Mouse (Mus musculus): Measurements from ENCODE around the gene Aldh1l1. TPM values are rescaled to one million over a fixed set of nuclear protein-coding genes. Genes with fewer than 3 reads are reported as not detected.

Gene Aldh1l1
- total and polyA plus RNA-seq, 3 experiments: 0.04 to 0.14 TPM; not detected in 1

- no peaks in the 10 kb centered on the region for H3K79me2 ChIP-seq (ENCODE audit: control insufficient read depth, insufficient read depth, low read length, poor library complexity)
- peaks cover 2 to 5% of the 10 kb centered on the region in 2 experiments; a peak in 3 of 4 replicates for H3K27me3 ChIP-seq (ENCODE audit: control insufficient read depth in 1 of 2, insufficient read depth in 2 of 2, low read length in 2 of 2)
- no peaks in the 10 kb centered on the region for H3K4me1 ChIP-seq (ENCODE audit: control insufficient read depth in 1 of 2, insufficient read depth in 2 of 2, low read length in 2 of 2)
- H3K9me3 ChIP-seq (replicated peaks; ENCODE audit: insufficient read depth, low read length): no peaks in the 10 kb centered on the region
- TF ChIP-seq USF1 (IDR thresholded peaks at IDR 0.05; ENCODE audit: low read depth, low read length) (no peak), ZNF384 (IDR thresholded peaks at IDR 0.05; ENCODE audit: low read depth, low read length) (no peak), CHD1 (IDR thresholded peaks at IDR 0.05; ENCODE audit: low read depth, low read length) (no peak), TAL1 (IDR thresholded peaks at IDR 0.05; ENCODE audit: low read length) (no peak)
- no peak for DNase-seq (ENCODE audit: low read depth, low spot score)
- H3K4me3 ChIP-seq (ENCODE audit: control insufficient read depth in 1 of 2, insufficient read depth in 1 of 2, low read depth in 2 of 2, low read length in 2 of 2): no peak overlapping the region
- no peak overlapping the region for H3K9ac ChIP-seq (ENCODE audit: control insufficient read depth, low read depth, low read length, poor library complexity, severe bottlenecking)
- H3K36me3 ChIP-seq (ENCODE audit: control insufficient read depth in 1 of 2, insufficient read depth in 2 of 2, low read length in 2 of 2): no peaks in the 10 kb centered on the region
- H3K27ac ChIP-seq (ENCODE audit: control insufficient read depth, low read depth, low read length): no peak overlapping the region
These were observed 28.8 kb upstream of the Aldh1l1 start for GRCm38 (mm10) chr6:90457421-90457820.

DNA sequence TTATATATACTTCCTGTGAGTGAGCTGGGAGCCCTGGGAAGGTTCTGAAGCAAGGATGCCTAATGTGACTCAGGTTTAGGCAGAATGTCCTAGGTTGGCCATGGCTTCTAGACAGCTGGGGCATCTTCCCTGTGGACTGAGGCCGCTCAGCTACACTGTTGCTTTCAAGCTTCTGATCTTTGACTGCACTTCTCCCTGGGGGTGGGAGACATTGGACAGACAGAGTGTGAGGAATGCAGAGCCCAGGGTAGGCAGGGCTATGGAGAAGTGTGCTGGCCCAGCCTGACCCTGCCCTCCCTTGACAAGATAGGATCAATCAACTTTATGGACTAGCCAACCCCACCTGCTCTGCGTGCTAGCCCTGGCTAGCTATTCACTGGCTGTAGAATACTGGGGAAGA, 25.0 kb upstream of the Aldh1l1 start:
- Histone ChIP-seq H3K27ac (ENCODE audit: control insufficient read depth, low read depth, low read length) (no peak overlapping the region), H3K9me3 (replicated peaks; ENCODE audit: insufficient read depth, low read length) (no peaks in the 10 kb centered on the region), H3K27me3 (ENCODE audit: control insufficient read depth in 1 of 2, insufficient read depth in 2 of 2, low read length in 2 of 2) (peaks cover 0 to 4% of the 10 kb centered on the region in 2 experiments; a peak in 2 of 4 replicates), H3K4me1 (ENCODE audit: control insufficient read depth in 1 of 2, insufficient read depth in 2 of 2, low read length in 2 of 2) (no peaks in the 10 kb centered on the region), H3K9ac (ENCODE audit: control insufficient read depth, low read depth, low read length, poor library complexity, severe bottlenecking) (no peak overlapping the region), H3K36me3 (ENCODE audit: control insufficient read depth in 1 of 2, insufficient read depth in 2 of 2, low read length in 2 of 2) (no peaks in the 10 kb centered on the region), H3K79me2 (ENCODE audit: control insufficient read depth, insufficient read depth, low read length, poor library complexity) (no peaks in the 10 kb centered on the region), H3K4me3 (ENCODE audit: control insufficient read depth in 1 of 2, insufficient read depth in 1 of 2, low read depth in 2 of 2, low read length in 2 of 2) (no peak overlapping the region)
- no peak for TF ChIP-seq CTCF (IDR thresholded peaks at IDR 0.05 in 2 of 3, conservative IDR thresholded peaks at IDR 0.05 in 1 of 3; ENCODE audit: control insufficient read depth in 1 of 3, insufficient read depth in 1 of 3, low read depth in 2 of 3, low read length in 3 of 3, poor library complexity in 1 of 3, severe bottlenecking in 1 of 3)
- TF ChIP-seq USF2 (IDR thresholded peaks at IDR 0.05; ENCODE audit: borderline replicate concordance in 1 of 2, insufficient read depth in 1 of 2, low read depth in 1 of 2, low read length in 2 of 2): no peak
- no peak for TF ChIP-seq MYC (IDR thresholded peaks at IDR 0.05; ENCODE audit: low read depth, low read length)
- no peak for TF ChIP-seq ZNF384 (IDR thresholded peaks at IDR 0.05; ENCODE audit: low read depth, low read length)
- TF ChIP-seq BHLHE40 (IDR thresholded peaks at IDR 0.05; ENCODE audit: borderline replicate concordance, low read depth, low read length): no peak
- no peak for TF ChIP-seq NELFE (IDR thresholded peaks at IDR 0.05; ENCODE audit: low read depth, low read length)
- TF ChIP-seq TAL1 (IDR thresholded peaks at IDR 0.05; ENCODE audit: low read length): no peak
- DNase-seq (ENCODE audit: low read depth, low spot score): no peak

GRCm38 (mm10) chr6:90461771-90462170, 24.5 kb upstream of the Aldh1l1 start:
- Histone ChIP-seq H3K27me3 (ENCODE audit: control insufficient read depth in 1 of 2, insufficient read depth in 2 of 2, low read length in 2 of 2) (peaks cover 0 to 2% of the 10 kb centered on the region in 2 experiments; a peak in 1 of 4 replicates), H3K9ac (ENCODE audit: control insufficient read depth, low read depth, low read length, poor library complexity, severe bottlenecking) (no peak overlapping the region), H3K27ac (ENCODE audit: control insufficient read depth, low read depth, low read length) (no peak overlapping the region)

More at GRCm38 (mm10) chr6:90461771-90462170, 24.5 kb upstream of the Aldh1l1 start:
- Histone ChIP-seq H3K36me3 (ENCODE audit: control insufficient read depth in 1 of 2, insufficient read depth in 2 of 2, low read length in 2 of 2) (no peaks in the 10 kb centered on the region), H3K4me3 (ENCODE audit: control insufficient read depth in 1 of 2, insufficient read depth in 1 of 2, low read depth in 2 of 2, low read length in 2 of 2) (no peak overlapping the region), H3K4me1 (ENCODE audit: control insufficient read depth in 1 of 2, insufficient read depth in 2 of 2, low read length in 2 of 2) (no peaks in the 10 kb centered on the region), H3K9me3 (replicated peaks; ENCODE audit: insufficient read depth, low read length) (no peaks in the 10 kb centered on the region), H3K79me2 (ENCODE audit: control insufficient read depth, insufficient read depth, low read length, poor library complexity) (no peaks in the 10 kb centered on the region)
- TF ChIP-seq ZKSCAN1 (IDR thresholded peaks at IDR 0.05; ENCODE audit: low read depth, low read length) (no peak), ELF1 (IDR thresholded peaks at IDR 0.05; ENCODE audit: low read depth, low read length) (no peak), KAT2A (conservative IDR thresholded peaks at IDR 0.05; ENCODE audit: low read depth, low read length) (no peak), GATA1 (IDR thresholded peaks at IDR 0.05; ENCODE audit: low read depth, low read length) (no peak), JUND (IDR thresholded peaks at IDR 0.05; ENCODE audit: low read depth, low read length) (no peak), MAZ (IDR thresholded peaks at IDR 0.05; ENCODE audit: low read depth, low read length) (no peak)
- no peak for DNase-seq (ENCODE audit: low read depth, low spot score)
